Mouse (Mus musculus) heart, postnatal 25 days (tissue): ENCODE measurements around the gene Sec24c. TPM values are rescaled to one million over a fixed set of nuclear protein-coding genes. Genes with fewer than 3 reads are reported as not detected.

Source experiments
- DNase-seq: peaks from one replicate; pipeline ENCODE4 v3.0.0; 2022; ENCODE audit warnings: low spot score
- intact Hi-C: fragments of 180-260 bp; cut with DNase I; formaldehyde crosslinking; loops from one replicate; pipeline ENCODE4 v1.15.1; 2025
- microRNA-seq: library from miRNA; unstranded; fragments of <30 nt; microRNA quantifications from one replicate; pipeline ENCODE4 v1.2.0, GENCODE M21; 2022
- total RNA-seq, 2 experiments: library from RNA; stranded (reverse); gene quantifications; 2 replicates each; pipeline ENCODE4 v1.2.3; 2021

The Sec24c gene
- total RNA-seq, 2 experiments from 2014 or later = 96.8 to 107 TPM

DNA sequence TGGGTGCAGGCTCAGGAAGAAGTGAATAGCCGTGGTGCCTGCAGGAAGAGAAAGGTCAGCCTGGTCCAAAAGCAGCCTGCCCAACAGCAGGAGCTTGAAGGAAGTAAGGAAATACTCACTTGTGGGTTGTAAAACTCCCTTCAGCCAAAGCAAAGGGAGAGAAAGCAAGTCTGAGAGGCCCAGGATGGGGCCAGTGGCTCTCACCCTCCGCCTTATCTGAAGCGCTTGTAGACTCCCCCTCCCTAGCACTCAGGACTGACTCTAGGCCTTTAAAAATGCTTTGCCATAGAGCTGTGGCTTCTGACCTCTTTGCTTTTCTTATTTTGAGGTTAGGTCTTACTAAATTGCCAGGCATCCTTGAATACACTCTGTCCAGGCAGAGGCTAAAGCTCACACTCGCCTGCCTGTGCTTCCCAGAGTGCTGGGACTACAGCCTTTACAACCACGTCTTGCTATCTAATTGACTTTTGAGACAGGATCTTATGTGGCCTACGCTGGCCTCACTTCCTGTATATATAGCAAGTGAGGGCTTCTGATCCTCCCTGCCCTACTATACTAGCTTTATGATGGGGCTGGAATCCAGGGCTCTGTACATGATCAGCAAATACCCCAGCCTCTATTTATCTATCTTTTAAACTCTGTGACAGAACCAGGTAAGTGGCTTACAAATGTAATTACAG lies 51.7 kb downstream of the Sec24c start:
- no peak for DNase-seq
- intact Hi-C loops = no loop called here

DNA sequence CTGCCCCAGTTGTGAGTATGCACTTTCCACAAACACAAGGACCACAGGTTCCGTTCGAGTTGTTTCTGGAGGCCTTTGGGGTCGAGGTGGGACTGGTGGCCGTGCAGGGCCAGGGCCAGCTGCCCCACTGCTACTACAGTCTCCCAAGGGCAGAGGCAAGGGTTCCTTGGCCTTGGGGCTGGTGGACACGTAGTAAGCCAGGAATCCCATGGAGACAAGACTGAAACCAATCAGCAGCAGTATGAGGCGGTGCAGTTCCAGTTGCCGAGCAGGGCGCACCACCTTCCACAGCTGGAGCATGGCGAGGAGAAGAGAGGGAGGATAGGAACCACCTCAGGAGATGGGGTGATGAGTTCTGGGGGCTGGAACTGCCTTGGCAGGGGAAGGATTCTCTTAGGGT lies 55.8 kb downstream of the Sec24c start:
- intact Hi-C loops = no loop called here
- DNase-seq = no peak

DNA sequence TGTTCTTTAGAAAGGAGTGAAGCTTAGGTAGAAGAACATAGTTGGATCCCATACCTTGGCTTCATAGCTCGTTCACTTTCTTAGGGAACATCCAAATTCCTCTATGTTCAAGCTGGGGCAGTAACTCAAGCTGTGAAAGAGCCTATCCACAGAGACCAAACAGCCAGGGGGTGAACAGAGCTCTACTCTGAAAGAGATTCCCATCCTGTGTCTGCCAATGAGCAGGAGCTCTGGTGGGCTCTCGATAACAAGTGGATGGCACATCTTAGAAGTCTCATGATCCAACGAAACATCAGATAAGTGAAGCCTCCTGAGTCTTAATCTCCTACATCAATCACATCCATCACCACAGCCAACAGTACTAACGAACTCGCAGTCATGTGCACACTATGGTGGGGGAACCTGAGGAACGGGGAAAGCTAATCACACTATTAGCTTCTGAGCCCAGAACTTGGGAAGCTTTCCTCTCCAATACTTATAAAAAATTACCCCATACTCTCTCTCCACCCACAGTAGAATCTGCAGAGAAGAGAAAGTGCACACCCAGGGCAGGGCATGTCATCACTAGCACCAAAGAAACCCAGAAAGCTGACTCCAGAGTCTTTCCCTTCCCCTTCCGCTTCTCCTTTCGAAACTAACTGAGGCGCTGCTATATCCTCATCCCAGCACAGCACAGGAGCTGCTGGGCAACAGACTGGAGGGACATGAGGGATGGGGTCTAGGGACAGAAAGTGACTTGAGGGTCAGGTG lies 56.9 kb downstream of the Sec24c start:
- DNase-seq = no peak
- intact Hi-C loops = no loop called here

DNA sequence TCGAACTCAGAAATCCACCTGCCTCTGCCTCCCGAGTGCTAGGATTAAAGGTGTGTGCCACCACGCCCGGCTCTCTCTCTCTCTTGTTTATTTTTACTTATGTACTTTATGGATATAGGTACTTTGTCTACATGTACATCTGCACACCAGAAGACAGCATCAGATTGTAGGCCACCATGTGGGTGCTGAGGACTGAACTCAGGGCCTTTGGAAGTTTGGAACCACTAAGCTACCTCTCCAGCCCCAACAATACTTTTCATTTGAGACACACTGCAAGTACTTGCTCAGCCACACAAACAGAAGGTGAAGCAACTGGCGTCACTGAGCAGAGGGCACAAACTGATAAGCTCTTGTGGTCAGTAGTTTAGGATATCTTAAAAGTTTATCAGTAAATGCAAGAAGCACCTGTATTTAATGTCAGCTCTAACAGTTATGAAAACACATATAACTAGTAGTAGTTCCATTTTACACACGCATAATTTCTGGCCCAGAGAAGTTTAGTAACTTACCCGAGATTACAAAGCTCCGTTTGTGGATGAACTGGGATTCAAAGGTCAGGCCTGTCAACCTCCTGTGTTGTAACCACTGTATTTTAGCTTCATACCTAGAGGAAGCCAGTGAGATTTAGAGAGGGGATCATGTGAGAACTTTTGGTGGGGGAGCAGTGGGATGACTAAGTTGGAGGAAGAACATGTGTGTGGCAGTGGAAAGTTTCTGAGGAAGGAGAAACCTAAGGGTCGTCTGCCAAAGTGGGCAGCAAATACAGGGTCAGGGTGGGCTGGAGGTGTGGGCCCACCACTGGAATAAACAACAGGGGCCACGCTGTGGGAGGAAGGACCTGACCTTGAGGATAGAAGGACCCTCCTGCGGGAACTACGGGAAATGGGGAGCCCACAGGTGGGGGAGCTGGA lies 59.2 kb downstream of the Sec24c start:
- no peak for DNase-seq
- intact Hi-C loops = no loop called here

DNA sequence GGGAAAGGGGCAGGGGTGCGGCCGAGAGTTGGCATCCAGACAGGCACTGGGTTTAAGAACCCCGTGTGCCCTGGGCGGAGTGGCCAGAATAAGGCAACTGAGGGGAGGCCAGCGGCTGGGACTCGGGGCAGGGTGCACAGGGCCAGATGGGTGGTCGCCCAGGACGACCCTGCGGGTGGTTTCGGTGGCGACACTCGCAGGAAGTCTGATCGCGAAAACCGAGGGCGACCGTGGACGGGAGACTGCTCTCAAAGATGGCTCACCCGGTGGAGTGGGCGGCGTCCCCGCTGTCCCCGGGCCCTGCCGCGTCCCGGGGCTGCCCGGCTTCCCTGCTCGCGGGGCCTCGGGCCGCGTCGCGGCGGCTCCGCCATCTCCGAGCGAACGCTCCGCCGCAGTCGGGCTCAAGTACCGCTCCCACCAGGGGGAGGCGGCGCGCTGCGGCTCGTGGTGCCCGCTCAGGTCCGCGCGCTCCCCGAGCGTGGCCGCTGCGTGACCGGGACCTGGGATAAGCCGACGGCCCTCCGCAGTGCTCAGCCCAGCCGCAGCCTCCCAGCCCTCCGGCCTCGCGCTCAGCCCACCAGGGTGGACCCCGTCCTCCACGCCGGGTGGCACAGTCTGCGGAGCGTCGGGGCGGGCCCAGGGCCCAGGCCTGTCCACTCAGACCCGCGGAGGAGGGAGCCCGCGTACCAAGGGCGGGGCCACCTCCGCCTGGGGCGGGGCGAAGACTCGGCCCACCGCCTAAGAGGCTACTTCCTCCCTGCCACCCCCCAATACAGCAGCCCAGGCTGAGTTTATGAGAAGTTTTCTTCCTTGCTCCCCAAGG lies 60.1 kb downstream of the Sec24c start, which contains the start of gene Ndst2:
Ndst2 (minus strand) TSS at position 611 of the 823 bp plus-strand sequence.
- intact Hi-C loops = no loop called here
- peak; percentile 85 for DNase-seq

- intact Hi-C loops = no loop called here
- no peak for DNase-seq
Observed at GRCm38 (mm10) chr14:20735052-20735451, 60.9 kb downstream of the Sec24c start.

DNA sequence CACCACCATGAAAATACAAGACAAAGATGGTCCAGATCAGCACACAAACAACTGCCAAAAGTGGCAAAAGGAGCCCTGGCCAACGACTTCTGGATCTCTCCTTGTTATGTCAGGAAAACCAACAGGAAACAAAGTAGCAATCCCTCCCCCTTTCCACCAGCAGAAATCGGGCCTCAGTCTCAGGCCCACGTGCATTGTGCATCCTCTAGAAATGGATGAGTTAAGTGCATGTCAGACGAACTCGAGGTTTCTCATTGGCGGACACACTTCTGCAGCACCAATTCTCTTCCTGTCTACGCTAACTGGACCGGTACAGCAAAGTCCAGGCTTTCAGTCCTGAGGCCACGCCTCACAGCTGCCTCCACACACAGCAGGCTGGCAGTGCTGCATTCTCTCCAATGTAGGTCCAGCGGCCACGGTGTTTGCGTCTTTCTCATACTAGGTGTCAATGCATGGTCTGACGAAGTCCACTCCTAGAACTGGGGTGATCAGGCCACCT lies 61.8 kb downstream of the Sec24c start:
- intact Hi-C loops = no loop called here

GRCm38 (mm10) chr14:20737306-20737705 lies 63.2 kb downstream of the Sec24c start:
- intact Hi-C loops = no loop called here
- DNase-seq = peak; percentile 37

More for the DNA sequence above, 61.8 kb downstream of the Sec24c start:
- no peak for DNase-seq

GRCm38 (mm10) chr14:20738511-20738910 lies 64.4 kb downstream of the Sec24c start:
- no peak for DNase-seq
- intact Hi-C loops = loop anchor here (2.0 kb wide), 1 partner anchor 52 kb away; no protein-coding TSS in a partner anchor

DNA sequence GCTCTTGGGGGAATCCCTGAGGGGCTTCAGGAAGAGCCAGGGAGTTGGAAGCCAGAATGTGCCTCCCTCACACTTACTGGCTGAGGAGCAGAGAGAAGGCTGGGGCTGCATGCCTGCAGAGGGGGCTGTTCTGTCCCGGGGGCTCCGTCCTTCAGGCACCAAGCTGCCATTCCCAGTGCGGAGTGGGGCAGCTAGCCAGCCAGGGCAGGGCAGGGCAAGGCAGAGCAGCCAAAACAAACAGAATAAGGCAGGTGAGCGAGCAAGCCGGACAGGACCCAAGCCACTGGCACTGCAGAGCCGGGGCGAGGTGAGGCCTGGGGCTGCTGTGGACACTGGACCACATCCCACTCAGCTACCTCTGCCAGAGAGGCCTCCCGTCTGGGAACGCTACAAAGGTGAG lies 67.2 kb downstream of the Sec24c start:
- intact Hi-C loops = no loop called here
- DNase-seq = no peak

- intact Hi-C loops = no loop called here
- DNase-seq = no peak
Observed at GRCm38 (mm10) chr14:20743614-20744013, 69.5 kb downstream of the Sec24c start.

Small RNA genes lying within 50 kb of the gene (microRNA-seq; reads per million reads assigned to microRNA genes)
- gene Mir6946 = 1.1 reads per million

Other genes starting within 250 kb of the Sec24c start
- not detected for gene Cfap70, start 222.1 kb upstream of the Sec24c start, total RNA-seq
- gene Anxa7, start 194.2 kb upstream of the Sec24c start, total RNA-seq = 10 to 100 TPM; 49.8 to 54.1 TPM
- under 1 TPM; 0.36 to 0.49 TPM for gene Mss51, start 177.4 kb upstream of the Sec24c start, total RNA-seq
- 10 to 100 TPM; 62.4 to 64.3 TPM for gene Ppp3cb, start 127.7 kb upstream of the Sec24c start, total RNA-seq
- 10 to 100 TPM; 16.6 to 17.6 TPM for gene Usp54, start 33.2 kb upstream of the Sec24c start, total RNA-seq
- under 1 TPM; 0.39 to 0.67 TPM for gene Myoz1, start 17.8 kb upstream of the Sec24c start, total RNA-seq
- 100 to 1,000 TPM; 128 to 138 TPM for gene Synpo2l, start 6.0 kb upstream of the Sec24c start, total RNA-seq
- 1 to 10 TPM; 6.0 to 7.4 TPM for gene Fut11, start 20.7 kb downstream of the Sec24c start, total RNA-seq
- 100 to 1,000 TPM; 120 to 126 TPM for gene Chchd1, start 28.7 kb downstream of the Sec24c start, total RNA-seq
- gene Zswim8, start 33.2 kb downstream of the Sec24c start, total RNA-seq = 10 to 100 TPM; 46.6 to 47.6 TPM
- gene Ndst2, start 60.3 kb downstream of the Sec24c start, total RNA-seq = 10 to 100 TPM; 10.0 to 12.6 TPM
- gene Camk2g, start 119.8 kb downstream of the Sec24c start, total RNA-seq = 10 to 100 TPM; 50.4 to 59.5 TPM
- gene Plau, start 162.4 kb downstream of the Sec24c start, total RNA-seq = 1 to 10 TPM; 4.5 to 4.6 TPM